Mouse (Mus musculus): ENCODE results near the gene Lrrc4c.

DNA sequence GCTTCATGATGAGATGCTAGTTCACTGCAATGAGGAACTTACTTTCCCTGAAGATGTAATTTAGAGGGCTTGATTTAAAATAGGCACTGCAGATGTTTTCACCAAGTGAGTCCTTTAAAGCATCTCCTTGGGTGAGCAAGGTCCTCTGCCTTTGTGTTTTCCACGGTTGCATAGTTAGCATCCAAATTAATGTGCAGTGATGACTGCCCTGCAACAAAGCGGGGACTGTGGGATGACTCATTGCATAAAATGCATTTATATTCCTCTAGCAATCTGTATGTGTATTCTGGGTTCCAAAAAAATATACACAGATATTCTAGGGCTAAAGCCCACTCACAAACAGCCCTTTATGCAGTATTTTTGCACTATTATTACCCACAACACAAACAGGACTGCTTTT lies 1263.2 kb downstream of the Lrrc4c start:
- TF ChIP-seq POLR2A (IDR thresholded peaks at IDR 0.05; ENCODE audit: insufficient read depth, low read length) (no peak), CTCF (IDR thresholded peaks at IDR 0.05; ENCODE audit: low read depth, low read length) (no peak), EP300 (IDR thresholded peaks at IDR 0.05; ENCODE audit: insufficient read depth, low read depth, low read length) (no peak)

Data from ES-Bruce4 (cell line).